Mouse (Mus musculus) spleen, embryonic (tissue): Measurements from ENCODE around the gene Inpp5b.

Experiments
- CTCF ChIA-PET: fragments of 350-600 bp; sonication (Branson Sonifier 250); formaldehyde crosslinking; loops from one replicate; lab custom pipeline; 2022; lab: Charles Lee

The Inpp5b gene

DNA sequence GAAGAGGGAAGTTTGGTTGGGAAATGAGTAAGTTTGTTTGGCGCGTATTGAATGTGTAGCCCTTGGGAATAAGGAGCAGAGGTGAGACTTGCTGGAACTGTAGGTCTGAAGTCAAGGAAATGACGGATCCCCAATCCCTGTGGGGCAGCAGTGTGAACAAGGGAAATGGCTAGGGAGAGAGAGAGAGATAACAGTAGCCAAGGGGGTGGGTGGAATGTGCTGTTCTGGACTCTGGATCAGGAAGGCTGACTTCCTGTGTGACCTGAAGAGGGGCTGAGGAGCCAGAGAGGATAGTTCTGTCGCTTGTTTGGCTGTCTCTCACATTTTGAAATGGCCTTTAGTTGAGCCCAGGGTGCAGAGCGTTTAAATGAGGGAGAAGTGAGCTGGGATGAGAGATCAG lies 66.9 kb downstream of the Inpp5b start:
- CTCF ChIA-PET: no interaction called here

DNA sequence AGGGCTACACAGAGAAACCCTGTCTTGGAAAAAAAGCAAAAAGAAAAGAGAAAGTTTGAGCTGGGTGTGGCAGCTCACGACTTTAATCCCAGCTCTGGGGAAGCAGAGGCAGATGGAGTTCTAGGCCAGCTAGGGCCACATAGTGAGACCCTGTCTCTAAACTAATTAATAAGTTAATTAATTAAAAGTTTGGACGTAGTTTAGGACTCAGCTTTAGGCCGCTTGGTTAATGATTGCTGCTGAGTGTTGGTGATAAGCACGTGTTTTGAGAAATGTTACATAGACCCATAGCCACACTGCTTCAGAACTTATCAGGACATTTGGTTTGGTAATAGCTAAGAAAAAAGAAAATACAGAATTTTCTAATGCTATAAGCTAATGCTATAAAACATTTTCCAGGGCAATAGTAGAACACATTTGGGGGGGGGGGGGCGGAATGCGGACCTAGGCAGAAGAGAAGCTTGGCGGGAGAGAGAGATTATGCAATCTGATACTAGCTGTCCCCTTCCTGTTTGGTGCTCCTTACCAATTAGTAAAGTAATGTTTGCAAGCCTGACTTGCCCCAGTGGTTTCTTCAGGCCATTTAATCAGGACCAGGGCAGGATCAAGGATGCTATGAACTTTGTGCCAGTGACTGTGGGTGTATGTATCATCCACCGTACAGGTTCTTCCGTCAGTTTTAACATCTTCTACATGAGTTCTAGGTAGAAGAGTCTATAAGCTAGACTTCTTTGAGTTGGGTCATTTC lies 67.7 kb downstream of the Inpp5b start:
- CTCF ChIA-PET: no interaction called here

GRCm38 (mm10) chr4:124810056-124810455 lies 68.4 kb downstream of the Inpp5b start:
- CTCF ChIA-PET: no interaction called here

DNA sequence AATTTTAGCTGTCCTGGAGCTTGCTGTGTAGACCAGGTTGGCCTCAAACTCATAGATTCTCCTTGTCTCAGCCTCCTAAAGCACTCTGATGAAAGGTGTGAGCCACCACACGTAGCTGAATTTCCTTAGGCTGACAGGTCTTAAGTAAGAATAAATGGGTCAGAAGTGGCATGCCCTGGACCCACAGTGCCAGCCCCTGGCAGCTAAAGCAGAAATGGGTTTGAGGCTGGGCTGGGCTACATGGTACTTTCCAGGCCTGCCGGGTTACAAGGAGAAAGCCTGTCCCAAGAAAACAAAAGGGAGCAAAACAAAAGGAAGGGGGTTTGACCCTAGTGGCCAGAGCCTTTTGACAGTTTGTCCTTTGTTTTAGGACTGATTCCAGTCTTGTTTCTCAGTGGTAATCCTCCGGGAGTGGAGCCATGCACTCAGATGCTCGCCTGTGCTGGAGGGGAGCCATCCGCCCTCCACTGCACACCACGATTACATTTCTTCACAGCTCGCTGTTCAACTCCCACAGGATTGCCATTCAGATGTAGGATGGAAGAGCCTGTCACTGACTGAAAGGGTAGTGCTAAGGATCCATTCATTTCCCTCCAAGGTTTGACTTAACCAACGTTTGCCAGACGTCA lies 69.8 kb downstream of the Inpp5b start:
- CTCF ChIA-PET: no interaction called here

DNA sequence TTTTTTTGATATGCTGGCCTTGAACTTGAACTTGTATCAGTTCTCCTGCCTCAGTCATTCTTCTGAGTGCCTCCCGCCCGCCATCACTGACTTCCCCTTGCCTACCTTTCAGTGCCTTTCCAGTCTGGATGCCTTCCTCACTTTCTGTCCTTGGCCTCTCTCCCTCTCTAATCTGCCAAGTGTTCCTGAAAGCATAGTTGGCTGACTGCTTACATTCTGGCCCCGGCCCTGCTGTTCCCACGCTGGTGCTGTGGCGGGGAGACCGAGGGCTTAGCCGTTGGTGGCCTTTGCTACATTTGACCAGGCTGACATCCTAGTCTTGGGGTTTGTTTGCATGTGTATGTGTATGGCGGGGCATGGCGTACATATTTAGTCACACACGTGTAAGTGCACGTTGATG lies 74.3 kb downstream of the Inpp5b start:
- CTCF ChIA-PET: no interaction called here

DNA sequence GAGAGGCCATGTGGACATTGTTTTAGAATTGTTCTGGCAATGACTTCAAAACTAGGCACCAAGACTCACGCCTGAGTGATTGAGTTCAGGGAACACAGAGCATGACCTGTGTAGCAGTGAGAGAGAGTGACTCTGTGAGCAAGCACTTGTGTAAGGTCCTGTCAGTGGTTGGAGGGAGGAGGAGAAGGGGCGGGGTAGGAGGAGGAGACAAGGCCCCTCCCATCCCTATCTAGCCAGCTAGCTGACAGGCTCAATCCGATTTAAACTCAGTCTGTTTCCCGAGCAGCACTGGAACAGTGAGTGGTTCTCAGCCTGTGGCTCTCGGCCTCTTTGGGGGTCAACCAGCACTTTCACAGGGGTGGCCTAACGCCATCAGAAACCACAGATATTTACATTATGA lies 76.2 kb downstream of the Inpp5b start:
- CTCF ChIA-PET: no interaction called here

DNA sequence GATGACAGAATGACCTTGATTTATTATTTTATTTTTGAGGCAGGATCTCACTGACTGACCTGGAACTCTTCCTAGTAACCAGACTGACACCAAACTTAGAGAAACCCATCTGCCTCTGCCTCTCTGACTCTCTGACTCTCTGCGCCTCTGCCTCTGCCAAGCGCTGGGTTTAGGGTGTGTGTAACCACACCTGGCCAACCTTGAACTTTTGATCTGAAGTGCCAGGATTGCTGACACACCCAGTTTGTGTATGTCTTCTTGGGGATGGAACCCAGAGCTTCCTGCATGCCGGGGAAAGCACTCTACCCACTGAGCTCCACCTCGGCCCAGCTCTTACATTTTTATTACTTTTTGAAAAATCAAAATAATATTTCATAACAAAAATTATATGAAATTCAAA lies 77.2 kb downstream of the Inpp5b start:
- CTCF ChIA-PET: no interaction called here

GRCm38 (mm10) chr4:124824967-124825366 lies 83.3 kb downstream of the Inpp5b start:
- CTCF ChIA-PET: no interaction called here

- CTCF ChIA-PET: no interaction called here
Measured at GRCm38 (mm10) chr4:124825371-124825965, 83.8 kb downstream of the Inpp5b start.

DNA sequence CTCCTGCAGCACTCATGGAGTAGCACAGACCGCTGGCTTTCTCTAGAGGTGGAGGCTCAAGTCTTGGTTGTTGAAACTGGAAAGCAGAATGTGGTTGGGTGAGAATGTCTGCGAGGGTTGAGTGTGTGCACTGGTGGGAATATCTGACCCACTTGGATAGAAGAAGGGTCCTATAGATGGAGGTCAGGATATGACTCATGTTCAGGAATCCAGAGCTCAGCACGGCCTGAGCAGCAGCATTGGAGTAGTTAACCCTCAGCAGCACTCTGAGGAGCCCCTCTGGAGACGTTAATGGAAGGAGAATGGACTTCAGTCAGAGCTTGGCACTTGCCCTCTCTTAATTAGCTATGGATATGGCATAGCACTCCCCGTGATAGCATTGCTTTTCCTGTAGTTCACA lies 88.0 kb downstream of the Inpp5b start:
- CTCF ChIA-PET: no interaction called here

GRCm38 (mm10) chr4:124832796-124833195 lies 91.1 kb downstream of the Inpp5b start:
- CTCF ChIA-PET: no interaction called here

DNA sequence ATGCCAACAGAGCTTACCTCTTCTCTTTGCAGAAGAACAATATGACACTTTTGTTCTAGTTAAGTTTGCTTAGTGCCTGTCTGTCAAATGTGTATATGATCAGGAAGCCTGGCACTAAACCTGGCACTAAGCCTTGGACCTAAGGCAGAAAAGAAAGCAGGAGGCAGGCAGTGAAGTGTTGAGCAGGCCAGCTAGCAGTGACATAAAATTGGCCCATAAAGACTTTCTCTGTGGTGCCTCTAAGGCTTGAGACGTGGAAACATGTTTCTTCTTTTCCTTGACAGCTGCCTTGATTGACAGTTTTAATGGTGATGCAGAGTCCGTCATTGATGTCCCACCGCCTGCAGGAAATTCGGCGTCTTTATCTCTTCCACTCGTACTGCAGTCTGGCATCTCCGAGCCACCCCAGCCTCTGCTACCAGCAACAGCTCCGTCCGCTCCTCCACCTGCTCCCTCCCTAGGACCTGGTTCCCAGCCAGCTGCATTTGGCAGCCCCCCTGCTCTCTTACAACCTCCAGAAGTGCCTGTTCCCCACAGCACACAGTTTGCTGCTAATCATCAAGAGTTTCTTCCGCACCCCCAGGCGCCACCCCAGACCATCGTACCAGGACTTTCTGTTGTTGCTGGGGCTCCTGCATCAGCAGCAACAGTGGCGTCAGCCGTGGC lies 96.5 kb downstream of the Inpp5b start:
- CTCF ChIA-PET: interaction anchor here (0.7 kb wide), 1 partner anchor 609 kb away, joined by 3 read pairs; no protein-coding TSS in a partner anchor

DNA sequence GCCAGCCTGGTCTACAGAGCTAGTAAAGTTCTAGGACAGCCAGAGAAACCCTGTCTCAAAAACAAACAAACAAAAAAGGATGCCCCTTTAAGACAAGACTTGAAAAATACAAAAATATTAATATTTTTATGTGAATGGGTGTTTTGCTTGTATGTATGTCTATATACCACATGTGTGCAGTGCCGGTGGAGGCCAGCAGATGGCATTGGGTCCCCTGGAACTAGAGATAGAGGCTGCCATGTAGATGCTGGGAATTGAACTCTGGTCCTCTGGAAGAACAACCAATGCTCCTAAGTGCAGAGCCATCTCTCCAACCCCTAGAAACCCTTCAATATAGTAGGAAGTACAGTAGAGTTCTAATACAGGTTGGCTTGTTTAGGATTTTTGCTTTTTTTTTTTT lies 99.3 kb downstream of the Inpp5b start:
- CTCF ChIA-PET: no interaction called here

DNA sequence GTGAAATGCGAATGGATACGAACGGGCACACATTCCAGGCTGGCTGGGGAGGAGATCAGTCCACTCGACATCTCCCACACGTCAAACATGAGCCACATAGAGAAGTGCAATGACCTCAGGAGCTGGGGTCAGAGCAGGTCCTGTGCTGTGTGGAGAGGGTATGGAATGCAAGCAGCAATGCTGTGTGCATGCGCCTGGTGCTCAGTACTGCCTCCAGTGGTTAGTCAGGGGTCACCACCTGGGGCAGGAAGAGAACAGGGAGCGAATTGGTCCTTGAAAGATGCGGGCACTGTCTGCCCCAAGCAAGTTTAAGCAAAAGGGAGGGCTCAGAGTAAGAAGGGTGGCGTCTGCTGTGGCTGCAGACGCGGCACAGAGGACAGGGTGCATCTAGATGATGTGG lies 101.8 kb downstream of the Inpp5b start:
- CTCF ChIA-PET: no interaction called here

DNA sequence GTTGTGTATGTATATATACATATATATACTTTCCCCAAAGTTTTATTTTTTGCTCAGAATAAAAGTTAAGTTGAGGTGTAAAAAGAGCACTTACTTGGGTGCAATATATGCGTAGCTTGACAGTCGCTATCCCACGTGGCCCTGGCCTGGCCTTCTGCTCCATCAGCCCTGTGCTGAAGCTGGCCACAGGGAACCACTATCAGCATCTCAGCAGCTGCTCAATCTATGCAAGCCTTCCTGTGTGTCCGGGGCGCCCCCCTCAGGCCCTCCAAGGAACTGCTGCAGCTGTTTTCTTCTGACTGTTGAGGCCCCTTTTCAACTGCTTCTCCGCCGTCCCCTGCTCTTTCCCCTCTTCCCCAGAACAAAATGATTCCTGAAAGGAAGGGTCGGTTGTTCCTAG lies 105.9 kb downstream of the Inpp5b start:
- CTCF ChIA-PET: no interaction called here

DNA sequence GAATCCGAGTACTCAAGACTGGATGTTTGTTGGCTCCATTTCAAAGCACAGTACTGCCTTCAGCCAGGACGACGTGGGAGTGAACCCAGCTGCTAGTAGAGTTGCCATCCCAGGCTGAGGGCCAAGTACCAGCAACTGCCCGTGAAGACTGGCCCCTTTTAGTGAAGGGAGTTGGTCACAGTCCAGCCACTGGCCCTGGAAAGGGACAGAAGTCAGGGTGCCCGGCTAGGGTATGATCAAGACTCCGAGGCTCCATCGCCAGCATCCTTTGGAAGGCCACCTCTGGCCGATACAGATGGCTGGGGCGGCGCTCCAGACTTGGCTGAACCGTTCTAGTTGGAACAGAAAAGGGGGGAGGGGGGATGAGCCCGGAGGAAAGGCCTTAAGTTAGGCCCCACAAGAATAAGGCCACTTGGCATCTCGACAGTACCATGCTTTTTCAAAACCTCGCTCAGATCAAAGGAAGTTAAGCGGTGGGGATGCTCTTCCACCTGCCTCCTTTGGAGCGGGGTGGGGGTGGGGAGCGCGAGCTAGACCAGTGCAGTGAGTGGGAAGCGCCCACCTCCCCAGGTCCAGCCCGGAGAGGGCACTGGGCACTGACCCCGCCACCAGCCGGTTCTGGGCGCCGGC lies 108.1 kb downstream of the Inpp5b start:
- CTCF ChIA-PET: no interaction called here

DNA sequence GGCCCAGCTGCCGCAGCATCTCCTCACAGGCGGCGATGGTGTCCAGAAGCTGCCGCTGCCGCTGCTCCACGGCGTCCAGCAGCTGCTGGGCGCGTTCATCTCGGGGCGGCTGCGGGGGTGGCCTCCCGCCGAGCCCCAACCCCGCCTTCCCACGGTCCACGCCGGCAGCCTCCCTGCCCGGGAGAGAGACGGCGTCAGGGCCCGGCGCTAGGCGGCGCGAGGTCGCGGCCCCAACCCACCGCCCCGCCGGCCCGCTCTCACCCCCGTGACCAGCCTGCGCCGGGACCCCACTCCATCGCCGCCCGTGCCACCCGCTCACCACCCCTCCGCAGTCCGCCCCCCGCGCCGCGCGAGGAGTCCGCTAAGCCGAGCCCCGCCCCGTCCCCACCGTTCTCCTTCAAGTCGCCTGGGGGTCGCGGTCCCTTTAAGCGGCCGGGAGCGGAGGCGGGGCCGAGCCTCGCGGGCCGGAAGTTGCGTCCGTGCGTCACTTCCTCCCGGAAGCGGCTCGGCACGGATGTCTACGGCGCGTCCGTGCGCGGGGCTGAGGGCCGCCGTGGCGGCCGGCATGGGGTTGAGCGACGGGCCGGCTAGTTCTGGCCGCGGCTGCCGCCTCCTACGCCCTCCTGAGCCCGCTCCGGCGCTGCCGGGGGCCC lies 108.7 kb downstream of the Inpp5b start, which contains the start of gene Yrdc:
Gene Yrdc (plus strand): TSS at position 419 of the 653 bp plus-strand sequence.
- CTCF ChIA-PET: no interaction called here
